Mouse (Mus musculus) cortical plate, adult 2 months (tissue): ENCODE results near the gene Vegfa. TPM values are rescaled to one million over a fixed set of nuclear protein-coding genes. Genes with fewer than 3 reads are reported as not detected.

ENCODE experiments used
- H3K27ac ChIP-seq: fragments of 200-500 bp; 2 replicates; pipeline ENCODE4 v1.5.1; 2012; ENCODE audit warnings: low read length, control low read depth, inconsistent platforms; ENCODE audit not compliant: insufficient read depth
- H3K4me1 ChIP-seq: fragments of 200-500 bp; 2 replicates; pipeline ENCODE4 v1.6.1; 2011; ENCODE audit warnings: low read length; ENCODE audit not compliant: control insufficient read depth, insufficient read depth
- H3K4me3 ChIP-seq: fragments of 200-500 bp; 2 replicates; pipeline ENCODE4 v1.5.1; 2011; ENCODE audit warnings: mild to moderate bottlenecking, low read length, control low read depth; ENCODE audit not compliant: insufficient read depth
- CTCF ChIP-seq: fragments of 200-500 bp; IDR thresholded peaks from 2 replicates; pipeline ENCODE4 v1.5.1; 2011; ENCODE audit warnings: mild to moderate bottlenecking, control low read depth, low read length; ENCODE audit not compliant: insufficient read depth; ENCODE audit errors: extremely low read depth
- POLR2A ChIP-seq: fragments of 200-500 bp; IDR thresholded peaks from 2 replicates; pipeline ENCODE4 v1.6.1; 2011; ENCODE audit warnings: mild to moderate bottlenecking, low read length, control low read depth; ENCODE audit not compliant: insufficient read depth; ENCODE audit errors: extremely low read depth
- polyA plus RNA-seq: library from polyadenylated mRNA; depleted of rRNA; stranded (reverse); fragments of >200 nt; gene quantifications from 2 replicates; pipeline ENCODE4 v1.2.3, GENCODE M21; 2012

Vegfa gene
- polyA plus RNA-seq, 1 experiment = 138 TPM

DNA sequence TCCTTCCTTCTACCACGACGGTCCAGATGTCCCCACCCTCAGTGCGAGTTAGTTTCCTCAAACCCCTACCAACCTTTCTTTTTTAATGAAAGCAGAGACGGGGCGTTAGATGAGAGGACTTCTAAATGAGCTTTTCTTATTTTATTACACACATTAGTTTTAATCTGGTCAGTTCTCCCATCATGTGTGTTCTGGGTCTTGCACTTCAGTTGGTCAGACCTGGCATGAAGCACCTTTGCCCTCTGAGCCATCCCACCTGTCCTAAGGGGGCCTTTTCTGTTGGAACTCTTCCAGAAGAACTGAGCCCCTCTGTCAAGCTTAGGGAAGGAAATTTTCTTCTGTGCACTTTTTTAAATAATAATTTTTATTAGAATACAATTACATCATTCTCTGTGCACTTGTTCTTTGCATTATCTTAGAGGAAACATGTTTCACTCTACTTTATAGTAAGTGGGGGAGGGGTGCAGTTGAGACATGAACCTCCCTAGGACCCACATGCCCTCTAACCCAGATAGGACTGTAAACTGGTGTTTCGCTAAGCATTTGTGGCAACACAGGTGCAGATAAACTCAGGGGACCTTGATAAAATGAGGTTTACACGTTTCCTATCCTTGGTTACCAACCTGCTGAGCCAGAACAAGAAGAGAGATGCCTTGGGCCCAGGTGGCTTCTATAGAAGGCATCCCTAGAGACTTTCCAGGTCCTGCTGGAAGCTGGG is 42.4 kb upstream of the Vegfa start:
- H3K4me3 ChIP-seq = no peak overlapping the region
- peaks cover 2% of the 10 kb centered on the region; the same call in 1 of the 2 replicates for H3K4me1 ChIP-seq
- no peak overlapping the region for H3K27ac ChIP-seq
- TF ChIP-seq POLR2A (no peak), CTCF (no peak)

- H3K4me3 ChIP-seq = no peak overlapping the region
Observed at GRCm38 (mm10) chr17:46073730-46074301, 41.6 kb upstream of the Vegfa start.

GRCm38 (mm10) chr17:46071531-46071930 is 39.4 kb upstream of the Vegfa start:
- peaks cover 2% of the 10 kb centered on the region; the same call in 1 of the 2 replicates for H3K4me1 ChIP-seq
- no peak overlapping the region for H3K4me3 ChIP-seq

More at GRCm38 (mm10) chr17:46073730-46074301, 41.6 kb upstream of the Vegfa start:
- no peak overlapping the region for H3K27ac ChIP-seq
- H3K4me1 ChIP-seq = peaks cover 2% of the 10 kb centered on the region; the same call in 1 of the 2 replicates
- TF ChIP-seq CTCF = no peak
- no peak for TF ChIP-seq POLR2A

DNA sequence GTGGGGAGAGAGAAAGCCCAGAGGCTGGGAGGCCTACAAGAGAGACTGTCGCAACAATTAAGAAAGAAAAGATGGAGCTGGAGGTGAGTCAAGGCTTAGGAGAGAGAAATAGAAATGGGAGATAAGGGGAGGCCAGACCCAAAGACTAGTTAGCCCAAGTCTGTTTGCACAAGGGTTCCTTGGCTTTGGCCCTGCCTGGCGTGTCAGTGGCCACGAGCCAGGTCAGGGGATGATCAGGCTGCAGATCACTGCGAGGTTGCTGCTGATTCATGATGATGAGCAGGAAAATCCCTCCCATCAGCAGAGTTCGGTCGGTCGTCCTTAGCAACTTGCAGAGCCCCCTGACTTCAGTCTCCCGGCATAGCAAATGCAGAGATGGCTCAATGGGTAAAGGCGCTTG is 37.9 kb upstream of the Vegfa start:
- Histone ChIP-seq H3K4me3 (no peak overlapping the region), H3K4me1 (peaks cover 2% of the 10 kb centered on the region; the same call in 1 of the 2 replicates), H3K27ac (no peak overlapping the region)
- TF ChIP-seq CTCF (no peak), POLR2A (no peak)

More at GRCm38 (mm10) chr17:46071531-46071930, 39.4 kb upstream of the Vegfa start:
- no peak overlapping the region for H3K27ac ChIP-seq
- TF ChIP-seq CTCF = no peak
- no peak for TF ChIP-seq POLR2A

GRCm38 (mm10) chr17:46063974-46064312 is 31.8 kb upstream of the Vegfa start:
- TF ChIP-seq CTCF (no peak), POLR2A (no peak)
- no peak overlapping the region for H3K27ac ChIP-seq
- H3K4me3 ChIP-seq = no peak overlapping the region
- no peaks in the 10 kb centered on the region for H3K4me1 ChIP-seq

GRCm38 (mm10) chr17:46063283-46063973 is 31.3 kb upstream of the Vegfa start:
- Histone ChIP-seq H3K4me3 (no peak overlapping the region), H3K4me1 (no peaks in the 10 kb centered on the region), H3K27ac (no peak overlapping the region)
- TF ChIP-seq POLR2A (no peak), CTCF (no peak)

- Histone ChIP-seq H3K27ac (no peak overlapping the region), H3K4me3 (no peak overlapping the region), H3K4me1 (no peaks in the 10 kb centered on the region)
- TF ChIP-seq CTCF (no peak), POLR2A (no peak)
Observed at GRCm38 (mm10) chr17:46060253-46060652, 28.1 kb upstream of the Vegfa start.

DNA sequence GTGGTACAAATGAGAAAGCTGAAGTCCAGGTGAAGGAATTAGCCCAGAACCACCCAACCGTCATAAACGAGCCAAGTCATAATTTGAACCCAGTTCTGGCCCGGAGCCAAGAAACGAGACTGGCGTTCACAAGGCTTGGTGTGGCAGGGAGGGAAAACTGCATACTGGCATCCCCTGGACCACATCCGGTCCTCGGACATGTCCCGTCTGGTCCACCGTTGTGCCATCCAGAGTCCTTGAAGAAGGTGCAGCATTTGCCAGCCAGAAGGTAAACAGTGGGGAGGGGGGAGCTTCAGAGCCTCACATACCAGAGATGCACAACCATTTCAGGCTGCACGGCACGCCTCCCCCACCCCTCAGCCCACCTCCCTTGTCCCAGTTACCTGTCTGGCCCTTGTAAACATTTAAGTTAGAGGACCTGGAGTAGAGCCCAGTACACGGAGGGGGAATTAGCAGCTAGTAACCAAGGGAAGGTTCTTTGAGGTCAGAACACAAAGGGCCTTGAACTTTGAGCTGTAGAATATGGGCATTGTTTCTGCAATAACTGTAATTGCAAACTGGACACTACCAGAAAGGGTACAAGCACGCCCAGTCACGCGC is 27.2 kb upstream of the Vegfa start:
- H3K27ac ChIP-seq = no peak overlapping the region
- H3K4me3 ChIP-seq = no peak overlapping the region
- H3K4me1 ChIP-seq = no peaks in the 10 kb centered on the region
- TF ChIP-seq CTCF (no peak), POLR2A (no peak)

GRCm38 (mm10) chr17:46056288-46056687 is 24.1 kb upstream of the Vegfa start:
- TF ChIP-seq POLR2A (no peak), CTCF (no peak)
- no peak overlapping the region for H3K4me3 ChIP-seq
- H3K4me1 ChIP-seq = no peaks in the 10 kb centered on the region
- H3K27ac ChIP-seq = no peak overlapping the region

GRCm38 (mm10) chr17:46055736-46056135 is 23.6 kb upstream of the Vegfa start:
- Histone ChIP-seq H3K4me3 (no peak overlapping the region), H3K27ac (no peak overlapping the region), H3K4me1 (no peaks in the 10 kb centered on the region)
- TF ChIP-seq CTCF = no peak
- TF ChIP-seq POLR2A = no peak
